Mouse (Mus musculus) cerebellum, adult 11 months (tissue): ENCODE results near the gene Btnl9.
"Not testable (repeated sequence)": the region's sequence is repeated elsewhere in the genome, so short reads cannot be mapped to it uniquely, and the experiment has no call there.

Experiments used
- DNase-seq: peaks from one replicate; pipeline ENCODE4 v3.0.0; 2022

The Btnl9 gene

GRCm38 (mm10) chr11:49186955-49187488 lies at the start of gene Btnl9:
Btnl9 (minus strand) TSS chr11:49187159.
- DNase-seq = no peak

DNA sequence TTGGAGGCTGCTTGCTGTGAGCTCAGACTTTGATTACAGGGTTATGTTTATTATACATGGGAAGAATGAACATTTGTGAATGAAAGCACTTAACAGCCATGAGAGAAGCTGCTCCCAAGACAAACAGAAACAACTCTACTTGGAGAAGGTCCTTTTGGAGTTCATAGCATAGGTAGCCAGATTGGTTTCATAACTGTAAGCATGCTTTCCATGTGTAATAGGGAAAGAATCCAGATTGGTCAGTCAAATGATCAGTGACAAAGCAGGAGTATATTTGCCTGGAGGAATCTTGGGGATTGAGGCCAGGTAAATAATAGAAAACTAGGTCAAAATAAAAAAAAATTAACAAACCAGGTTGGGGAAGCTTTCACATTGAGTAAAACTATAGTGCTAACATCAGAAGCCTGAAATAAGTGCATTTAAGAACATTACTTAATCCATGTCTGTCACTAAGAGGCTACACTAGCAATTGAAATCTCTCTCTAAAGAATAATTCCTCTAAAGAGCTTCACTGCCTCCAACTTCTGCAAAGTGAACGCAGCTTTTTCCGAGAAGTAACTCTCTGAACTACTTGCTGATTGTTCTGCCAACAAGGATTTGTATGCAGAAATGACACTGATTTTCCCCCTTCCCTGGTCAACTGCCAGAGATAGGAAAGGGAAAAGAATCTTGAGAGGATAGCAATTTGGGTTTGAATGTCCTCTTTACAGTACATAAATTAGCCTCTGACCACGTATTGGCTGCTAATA lies 48.7 kb upstream of the Btnl9 start:
- DNase-seq = no peak

GRCm38 (mm10) chr11:49232781-49233180 lies 45.8 kb upstream of the Btnl9 start:
- DNase-seq = no peak

DNA sequence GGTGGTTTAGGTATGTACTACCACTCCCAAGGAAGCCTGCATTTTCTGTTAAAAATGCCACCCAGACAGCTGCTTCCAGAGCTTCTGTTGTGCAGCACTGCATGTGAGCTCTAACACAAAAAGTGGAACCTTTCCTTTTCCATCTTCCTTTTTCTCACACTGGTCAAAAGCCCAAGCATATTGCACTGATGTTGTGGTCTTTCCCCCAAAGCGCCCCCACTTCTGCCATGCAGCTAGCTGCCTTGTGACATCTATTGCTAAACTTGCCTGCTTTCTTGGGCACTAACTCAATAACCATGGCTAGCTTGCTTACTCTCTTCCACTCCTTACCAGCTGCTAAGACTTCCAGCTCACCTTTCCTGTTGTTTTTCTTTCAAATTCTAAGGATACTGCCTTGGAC lies 37.5 kb upstream of the Btnl9 start:
- DNase-seq = no peak

GRCm38 (mm10) chr11:49219271-49219670 lies 32.3 kb upstream of the Btnl9 start:
- DNase-seq = no peak

DNA sequence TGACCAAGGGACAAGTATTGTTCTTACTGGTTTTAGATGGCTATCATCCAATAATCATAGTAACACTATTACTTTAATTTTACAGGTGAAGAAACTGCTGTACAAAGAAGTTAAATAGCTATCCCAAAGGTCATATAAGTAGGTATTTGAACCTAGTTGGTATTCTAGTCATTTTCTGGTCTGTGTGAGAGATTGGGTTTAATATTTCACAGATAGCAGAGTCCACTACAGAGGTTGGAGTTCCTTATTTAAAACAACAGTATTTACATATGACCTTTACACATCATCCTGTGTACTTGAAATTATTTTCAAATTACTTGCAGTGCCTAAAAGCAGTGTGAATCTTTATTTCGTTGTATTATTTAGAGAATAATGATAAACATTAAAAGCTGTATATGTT lies 26.5 kb upstream of the Btnl9 start:
- no peak for DNase-seq

GRCm38 (mm10) chr11:49212577-49212976 lies 25.6 kb upstream of the Btnl9 start:
- no peak for DNase-seq

GRCm38 (mm10) chr11:49207495-49207894 lies 20.5 kb upstream of the Btnl9 start:
- DNase-seq = no peak

DNA sequence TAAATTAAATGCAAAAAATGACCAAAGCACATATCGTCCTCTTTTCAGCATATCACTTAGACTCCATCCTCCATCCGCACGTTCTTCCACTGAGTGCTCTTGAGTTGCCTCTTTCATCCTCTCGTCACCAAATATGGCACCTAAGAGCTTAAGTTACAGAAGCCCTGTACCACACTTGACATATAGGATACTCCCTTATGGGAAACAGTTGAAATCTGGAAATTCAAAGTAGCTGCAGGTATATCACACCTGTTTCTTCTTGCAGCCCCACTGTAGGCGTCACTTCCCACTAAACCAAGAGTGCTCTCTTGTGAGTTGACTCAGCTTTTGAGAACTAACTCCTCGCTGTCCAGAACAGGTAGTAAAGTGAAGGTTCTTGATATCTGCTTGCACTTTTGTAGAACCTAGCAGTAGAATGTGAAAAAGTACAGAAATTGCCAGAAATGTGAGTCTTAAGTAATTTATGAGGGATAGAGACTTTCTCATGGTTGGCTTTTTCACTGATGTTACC lies 18.2 kb upstream of the Btnl9 start:
- DNase-seq = no peak

- no peak for DNase-seq
These were observed 17.0 kb upstream of the Btnl9 start for GRCm38 (mm10) chr11:49203771-49204497.

DNA sequence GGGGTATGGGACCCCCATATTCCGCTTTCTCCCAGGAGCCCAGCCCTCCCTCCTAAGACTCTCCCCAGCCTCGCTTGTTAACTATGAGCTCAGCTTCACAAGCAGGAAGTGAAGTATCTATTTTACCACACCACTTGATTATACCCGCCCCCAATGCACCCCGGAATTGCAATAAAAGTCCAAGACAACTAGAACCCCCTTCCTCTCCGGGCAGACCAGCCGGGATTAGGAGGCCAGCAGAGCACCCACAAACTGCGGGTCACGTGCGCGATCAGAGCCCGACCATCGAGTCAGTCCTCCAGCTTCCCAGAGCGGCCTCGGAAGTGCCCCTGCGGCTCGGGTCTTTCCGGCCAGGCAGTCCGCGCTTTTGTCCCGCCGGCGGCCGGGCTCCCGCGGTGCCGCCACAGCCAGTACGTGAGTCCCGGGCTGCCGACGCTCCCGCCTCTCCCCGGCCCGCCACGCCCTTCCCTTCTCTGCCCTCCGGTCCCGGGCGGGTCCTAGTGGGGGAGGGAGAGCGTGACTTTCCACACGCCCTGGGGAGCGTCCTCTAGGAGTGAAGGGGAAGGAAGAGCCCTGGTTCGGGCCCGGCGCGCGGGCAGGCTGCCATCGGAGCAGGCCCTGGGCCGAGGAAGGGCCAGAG lies 16.3 kb upstream of the Btnl9 start, which contains the start of gene Zfp62:
Gene Zfp62, plus strand, starts transcription at position 164 of the 640 bp plus-strand sequence.
- DNase-seq = peak; percentile 90

- no peak for DNase-seq
These were observed 15.6 kb upstream of the Btnl9 start for GRCm38 (mm10) chr11:49202523-49203061.

- DNase-seq = no peak
These were observed 15.1 kb upstream of the Btnl9 start for GRCm38 (mm10) chr11:49202071-49202470.

GRCm38 (mm10) chr11:49201142-49201541 lies 14.2 kb upstream of the Btnl9 start:
- DNase-seq = no peak

GRCm38 (mm10) chr11:49200666-49201065 lies 13.7 kb upstream of the Btnl9 start:
- no peak for DNase-seq

DNA sequence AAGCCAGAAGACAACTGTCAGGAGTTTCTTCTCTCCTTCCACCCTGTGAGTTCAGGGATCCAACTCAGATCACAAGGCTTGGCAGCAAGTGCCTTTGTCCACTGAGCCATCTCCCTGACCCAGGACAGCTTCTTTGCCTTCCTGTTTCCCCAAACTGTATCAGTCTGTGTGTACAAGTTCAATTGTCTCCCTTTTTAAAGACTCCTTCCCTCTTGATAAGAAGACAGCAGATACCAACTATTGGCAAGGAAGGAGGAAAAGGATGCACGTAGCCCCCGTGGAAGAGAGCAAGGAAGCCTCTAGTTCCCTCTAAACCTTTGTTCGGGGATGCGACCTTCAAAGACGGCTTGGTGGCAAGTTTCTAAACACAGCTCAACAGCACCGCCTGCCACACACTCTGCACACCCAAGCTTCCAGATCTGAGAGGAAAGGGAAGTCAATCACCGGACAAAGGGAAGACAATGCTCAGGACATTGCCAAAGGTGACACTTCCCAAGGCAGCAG lies 8.9 kb upstream of the Btnl9 start:
- DNase-seq = no peak

DNA sequence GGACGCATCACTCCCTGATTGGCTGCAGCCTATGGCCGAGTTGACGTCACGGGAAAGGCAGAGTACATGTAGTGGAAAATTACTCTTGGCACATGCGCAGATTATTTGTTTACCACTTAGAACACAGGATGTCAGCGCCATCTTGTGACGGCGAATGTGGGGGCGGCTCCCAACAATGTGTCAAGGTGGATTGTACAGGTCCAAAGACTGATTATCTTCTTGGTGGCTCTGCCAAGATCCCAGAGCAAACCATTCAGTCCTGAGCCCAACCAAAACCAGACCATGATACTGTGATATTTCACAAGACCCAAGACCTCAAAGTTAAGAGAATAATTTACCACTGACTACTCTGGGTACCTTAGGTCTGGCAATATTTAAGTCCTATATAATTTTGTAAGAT lies 7.8 kb upstream of the Btnl9 start:
- not testable (repeated sequence) for DNase-seq

- DNase-seq = no peak
These were observed 4.1 kb upstream of the Btnl9 start for GRCm38 (mm10) chr11:49191083-49191482.

DNA sequence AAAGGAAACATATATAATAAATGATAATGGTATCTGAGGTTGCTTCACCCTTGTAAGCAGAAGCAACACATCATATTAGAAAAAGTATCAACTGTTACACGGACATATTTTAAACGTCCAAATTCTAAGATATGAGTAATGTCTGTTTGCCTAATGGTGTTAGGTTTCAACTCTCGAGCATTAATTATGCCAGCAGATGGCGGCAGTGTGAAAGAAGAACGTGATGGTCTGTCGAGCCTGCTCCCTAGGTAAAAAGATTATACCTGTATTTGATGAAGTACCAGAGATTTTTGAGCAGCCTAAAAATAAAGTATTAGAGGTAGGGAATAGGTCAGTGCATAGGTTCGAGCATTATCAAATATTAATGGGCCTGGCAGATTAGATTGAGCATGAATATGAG lies 2.8 kb upstream of the Btnl9 start:
- peak; percentile 28 for DNase-seq

DNA sequence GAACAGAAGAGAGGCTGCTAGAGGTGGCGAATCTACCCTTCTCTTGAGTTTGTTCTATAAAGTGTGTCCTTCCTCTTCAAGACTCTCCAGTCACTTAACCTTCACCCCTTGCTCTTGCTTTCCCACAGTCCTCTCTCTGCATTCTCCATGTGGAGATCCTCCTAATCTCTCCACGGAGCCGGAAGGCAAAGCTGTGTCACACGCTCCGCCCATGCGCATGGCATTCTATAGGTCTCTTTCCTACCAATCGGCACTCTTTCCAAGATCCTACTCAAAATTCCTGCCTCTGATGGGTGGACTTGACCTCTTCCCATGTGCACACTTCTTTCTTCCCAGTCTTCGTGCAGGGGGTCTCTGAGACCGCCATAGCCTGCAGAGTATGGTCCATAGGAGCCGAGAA lies 742 bp upstream of the Btnl9 start:
- no peak for DNase-seq

DNA sequence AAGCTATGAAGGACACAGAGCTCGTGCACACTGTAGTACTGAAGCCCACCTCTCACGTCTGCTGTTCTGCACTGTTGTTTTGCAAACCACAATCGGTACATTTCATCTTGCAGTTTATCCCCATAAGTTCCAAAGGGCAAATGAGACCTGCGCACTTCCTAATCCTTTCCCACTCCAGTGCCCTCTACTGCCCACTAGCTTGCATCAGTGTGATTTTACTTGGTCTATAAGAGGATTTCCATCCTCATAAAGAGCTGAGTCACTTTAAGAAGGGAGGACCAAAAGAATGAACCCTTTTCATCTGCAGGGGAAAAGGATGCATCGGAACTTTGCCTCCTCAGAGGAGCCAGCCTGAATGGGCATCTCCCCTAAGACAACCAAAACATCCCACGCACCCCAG lies 507 bp downstream of the Btnl9 start:
- no peak for DNase-seq

DNA sequence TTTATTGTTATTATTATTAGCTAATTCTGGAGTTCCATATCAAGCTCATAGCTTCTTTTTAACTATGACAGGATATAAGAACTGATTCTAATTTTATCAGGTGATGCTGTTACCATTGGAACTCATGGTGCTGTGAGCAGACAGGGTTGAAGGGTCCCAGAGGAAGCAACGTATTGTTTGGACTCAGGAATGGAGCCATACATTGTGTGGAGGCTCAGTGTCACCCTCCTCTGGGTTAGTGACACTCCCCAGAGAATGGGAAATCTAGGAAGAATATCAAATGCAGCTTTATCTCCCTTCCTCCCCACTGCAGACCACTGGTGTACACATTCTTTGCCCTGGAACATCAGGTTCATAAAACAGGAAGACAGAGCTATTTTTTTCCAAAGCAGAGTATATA lies 3.8 kb downstream of the Btnl9 start:
- DNase-seq = no peak
